Mouse (Mus musculus) heart, postnatal 25 days (tissue): ENCODE data around the gene Sh3gl1. TPM values are rescaled to one million over a fixed set of nuclear protein-coding genes. Genes with fewer than 3 reads are reported as not detected.

Experiments used
- DNase-seq: peaks from one replicate; pipeline ENCODE4 v3.0.0; 2022; ENCODE audit warnings: low spot score
- intact Hi-C: fragments of 180-260 bp; cut with DNase I; formaldehyde crosslinking; loops from one replicate; pipeline ENCODE4 v1.15.1; 2025
- total RNA-seq, 2 experiments: library from RNA; stranded (reverse); gene quantifications; 2 replicates each; pipeline ENCODE4 v1.2.3; 2021

The Sh3gl1 gene
- total RNA-seq, 2 experiments from 2014 or later, result 17.6 to 19.8 TPM

DNA sequence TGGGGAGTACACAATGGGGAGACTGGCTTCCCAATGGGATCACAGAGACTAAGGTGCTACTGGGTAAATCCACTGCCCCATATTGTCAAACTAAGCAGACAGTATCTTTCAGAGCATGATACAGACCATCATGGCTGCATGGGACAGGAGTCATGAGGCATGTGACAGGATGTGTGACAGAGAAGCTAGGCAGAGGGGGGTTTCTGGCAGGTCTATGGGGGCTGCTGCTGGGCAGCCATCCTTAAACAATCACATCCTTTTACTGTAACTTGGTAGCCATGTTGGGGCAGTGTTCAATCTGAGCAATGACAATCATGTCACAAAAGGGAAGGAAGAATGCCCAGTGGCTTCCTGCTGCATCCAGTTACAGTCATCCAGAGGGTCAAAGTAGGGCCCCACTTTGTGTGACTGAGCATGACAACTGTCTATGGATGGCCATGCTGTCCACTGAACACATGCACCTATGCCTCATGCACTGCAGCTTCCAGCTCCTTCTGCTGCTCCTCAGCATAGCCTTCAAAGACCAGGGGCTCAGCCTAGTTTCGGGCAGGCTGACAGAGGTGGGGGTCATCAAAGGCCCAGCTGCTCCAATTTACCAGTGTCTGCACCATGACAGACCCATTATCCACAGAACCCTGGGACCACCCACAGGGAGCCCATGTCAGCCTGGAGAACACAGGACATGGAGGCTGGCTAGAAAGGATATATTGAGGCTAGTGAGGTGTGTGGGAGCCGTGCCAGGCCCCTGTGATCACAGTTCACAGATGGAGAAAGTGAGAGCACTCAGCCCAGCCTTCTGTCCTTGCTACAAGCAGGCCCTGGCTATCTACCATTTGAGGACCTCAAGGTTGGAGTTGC is 14.1 kb downstream of the Sh3gl1 start:
- DNase-seq, result no peak
- intact Hi-C loops, result no loop called here

DNA sequence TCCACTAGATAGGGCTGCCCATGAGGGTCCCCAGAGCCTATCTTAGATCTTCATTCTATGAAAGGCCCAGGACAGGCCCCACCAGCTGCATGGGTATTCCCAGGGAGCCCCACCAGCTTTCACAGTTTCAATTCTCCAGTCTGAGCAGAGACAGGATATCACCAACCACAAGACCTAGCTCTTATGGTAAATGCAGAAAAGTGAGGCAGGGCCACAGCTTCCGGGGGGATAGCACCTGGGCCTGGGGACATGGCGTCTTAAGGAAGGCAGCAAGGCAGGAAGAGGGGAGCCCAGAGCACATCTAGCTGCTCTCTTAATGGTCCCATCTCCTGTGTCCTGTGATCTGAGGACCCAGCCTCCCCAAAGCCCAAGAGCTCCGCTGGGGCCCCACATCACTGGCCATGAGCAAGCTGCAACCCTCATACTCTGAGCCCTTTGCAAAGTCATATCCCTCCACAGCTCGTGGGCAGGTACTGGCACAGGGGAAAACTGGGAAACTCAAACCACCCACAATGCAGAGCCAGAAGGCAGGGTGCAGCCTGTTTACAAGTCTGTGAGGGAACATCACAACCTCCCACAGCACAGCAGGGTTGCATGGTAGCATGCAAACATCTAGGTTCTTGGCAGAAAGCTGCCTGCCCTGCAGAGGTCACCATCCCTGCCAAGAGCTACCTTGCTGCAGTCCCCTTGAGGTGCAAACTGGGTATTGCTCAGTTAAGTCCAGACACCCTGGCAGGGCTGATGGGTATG is 15.1 kb downstream of the Sh3gl1 start:
- DNase-seq, result no peak
- intact Hi-C loops, result no loop called here

DNA sequence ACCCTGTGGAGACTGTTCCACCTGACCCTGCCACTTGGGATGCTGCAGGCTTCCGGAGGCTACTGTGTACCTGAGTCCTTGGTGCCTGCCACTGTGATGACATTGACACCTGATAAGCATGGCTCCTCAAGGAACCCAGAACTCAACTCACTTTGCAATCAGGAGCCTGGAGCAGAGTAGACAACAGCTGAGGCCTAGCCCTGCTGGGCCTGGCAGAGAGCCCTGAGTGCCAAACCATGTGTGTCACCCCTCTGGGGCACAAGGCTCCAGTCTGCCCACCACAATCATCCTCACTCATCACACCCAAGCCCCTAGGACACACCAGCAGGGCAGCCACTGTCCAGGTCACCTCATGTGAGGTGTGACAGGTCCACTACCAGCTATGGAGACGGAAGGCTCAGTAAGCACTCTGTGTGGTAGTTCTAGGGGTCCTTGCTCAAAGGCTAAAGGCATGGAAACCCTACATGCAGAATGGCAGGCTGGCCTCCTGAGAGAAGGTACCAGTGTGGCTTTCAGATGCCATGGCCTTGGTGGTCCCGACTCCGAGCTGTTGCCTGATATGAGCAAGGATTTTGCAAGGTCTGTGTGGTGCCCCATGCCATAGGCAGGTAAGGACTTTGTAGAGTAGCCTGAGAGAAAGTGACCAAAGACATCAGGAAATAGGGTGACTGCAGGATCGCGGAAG is 15.9 kb downstream of the Sh3gl1 start:
- DNase-seq, result no peak
- intact Hi-C loops, result no loop called here

DNA sequence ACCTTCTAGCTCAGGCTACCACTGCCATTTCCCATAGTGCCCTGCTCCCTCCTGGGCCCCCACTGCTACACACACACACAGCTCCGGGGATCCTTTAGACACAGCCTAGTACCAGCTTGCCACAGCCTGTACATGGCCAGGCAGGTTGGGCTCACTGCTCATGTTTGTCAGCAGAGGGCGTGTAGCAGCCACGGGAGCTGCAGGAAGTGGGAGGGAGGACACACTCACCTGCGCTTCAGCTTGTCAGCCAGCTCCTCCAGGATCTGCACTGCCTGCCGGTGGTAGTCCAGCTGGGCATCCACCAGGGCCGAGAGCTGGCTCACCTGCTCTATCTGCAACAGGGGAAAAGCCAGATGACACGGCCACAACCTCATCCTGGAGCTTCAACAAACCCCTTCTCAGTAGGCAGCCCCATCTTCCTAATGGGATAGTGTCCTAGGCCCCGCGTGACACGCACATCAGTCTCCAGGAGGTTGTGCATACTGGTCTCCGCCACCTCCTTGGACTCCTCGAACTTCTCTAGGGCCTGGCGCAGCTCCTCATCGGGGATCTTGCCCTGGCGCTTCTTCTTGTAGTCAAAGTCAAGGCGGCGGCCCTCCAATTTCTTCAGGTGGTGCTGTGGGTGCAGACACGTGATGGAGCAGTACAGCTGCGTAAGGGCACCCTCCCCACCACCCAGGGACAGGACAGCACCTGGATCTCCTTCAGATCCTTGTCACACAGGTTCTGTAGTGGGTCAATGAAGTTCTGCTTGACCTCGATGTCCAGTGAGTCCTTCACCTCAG is 17.9 kb downstream of the Sh3gl1 start:
- no peak for DNase-seq
- intact Hi-C loops, result no loop called here

DNA sequence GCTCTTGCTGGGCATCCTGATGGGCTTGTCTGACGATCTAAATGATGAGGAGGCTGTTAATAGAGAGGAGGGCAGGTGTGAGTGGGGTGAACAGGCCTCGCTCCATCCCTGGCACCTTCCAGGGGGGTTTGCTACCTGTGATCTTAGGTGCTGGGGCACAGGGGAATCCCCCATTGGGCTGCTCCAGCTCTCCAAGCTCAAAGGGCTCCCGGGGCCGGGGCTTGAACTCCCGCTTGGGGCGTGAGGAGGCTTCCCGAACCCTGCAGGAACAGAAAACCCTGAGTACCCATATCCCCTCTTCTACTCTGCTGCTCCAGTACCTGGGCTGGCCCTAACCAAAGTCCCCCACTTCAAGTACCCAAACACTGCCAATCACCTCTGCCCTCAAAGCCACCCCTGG is 18.6 kb downstream of the Sh3gl1 start:
- intact Hi-C loops, result no loop called here
- no peak for DNase-seq

DNA sequence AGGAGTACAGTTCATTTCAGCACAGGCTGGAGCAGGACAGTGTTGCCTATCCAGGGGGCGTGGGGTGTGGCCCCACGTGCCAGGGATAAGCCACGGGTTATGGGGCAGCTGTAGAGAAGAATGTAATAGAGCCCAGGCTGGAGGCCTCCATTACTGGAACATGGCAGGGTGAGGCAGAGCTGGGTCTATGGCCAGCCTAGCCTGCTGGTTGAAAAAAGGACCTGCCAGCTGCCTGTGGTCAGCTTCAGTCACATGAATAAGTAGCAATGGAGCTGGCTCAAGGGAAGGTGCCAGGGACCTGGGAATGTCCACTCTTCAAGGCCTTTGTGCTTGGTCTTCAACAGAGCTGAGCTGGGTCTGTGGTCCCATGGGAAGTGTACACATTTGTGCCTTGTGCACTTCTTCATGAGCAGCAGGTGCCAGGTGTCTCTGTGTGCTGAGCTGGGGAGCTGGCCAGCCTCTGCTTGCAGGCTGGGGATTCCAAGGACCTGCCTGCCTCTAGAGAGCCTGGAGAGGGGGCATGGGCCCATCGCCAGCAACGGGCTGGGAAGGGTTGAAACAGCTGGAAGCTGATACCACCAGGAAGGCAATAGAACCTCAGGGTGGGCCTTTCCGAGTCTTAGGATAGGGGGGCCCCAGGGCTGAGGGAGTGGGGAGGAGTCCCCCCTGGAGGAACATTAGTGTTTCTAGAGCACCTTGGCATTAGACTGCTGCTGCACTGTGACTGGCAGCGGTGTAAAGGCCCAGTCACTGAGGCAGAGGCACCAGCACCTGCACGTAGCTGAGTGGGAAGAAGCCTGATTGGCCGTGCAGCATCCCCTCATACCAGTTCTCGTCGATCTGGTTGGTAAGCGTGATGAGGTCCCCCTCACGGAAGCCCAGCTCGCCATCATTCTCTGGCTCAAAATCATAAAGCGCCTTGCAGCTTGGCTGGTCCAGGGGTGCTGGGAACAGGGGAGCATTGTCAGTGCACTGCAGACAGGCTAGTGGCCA is 19.3 kb downstream of the Sh3gl1 start:
- no peak for DNase-seq
- intact Hi-C loops, result no loop called here

DNA sequence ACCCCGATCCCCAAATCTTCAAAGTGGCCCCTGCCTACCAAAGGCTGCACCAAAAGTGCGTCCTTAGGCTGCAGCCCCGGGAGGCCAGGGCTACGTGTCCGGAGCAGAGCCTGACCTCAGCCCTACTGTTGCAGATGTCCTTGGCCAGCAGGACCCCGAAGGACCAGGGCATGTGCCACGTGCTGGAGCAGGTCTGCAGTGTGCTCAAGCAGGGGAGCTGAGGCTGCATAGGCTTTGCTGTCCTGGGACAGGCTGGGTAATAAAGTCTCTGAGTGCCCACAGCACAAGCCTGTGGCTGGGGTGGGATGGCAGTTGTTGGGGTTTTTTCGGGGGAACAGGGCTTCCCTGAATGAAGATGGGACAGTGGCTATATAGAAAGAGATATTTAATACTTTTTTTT is 20.1 kb downstream of the Sh3gl1 start:
- no peak for DNase-seq
- intact Hi-C loops, result no loop called here

DNA sequence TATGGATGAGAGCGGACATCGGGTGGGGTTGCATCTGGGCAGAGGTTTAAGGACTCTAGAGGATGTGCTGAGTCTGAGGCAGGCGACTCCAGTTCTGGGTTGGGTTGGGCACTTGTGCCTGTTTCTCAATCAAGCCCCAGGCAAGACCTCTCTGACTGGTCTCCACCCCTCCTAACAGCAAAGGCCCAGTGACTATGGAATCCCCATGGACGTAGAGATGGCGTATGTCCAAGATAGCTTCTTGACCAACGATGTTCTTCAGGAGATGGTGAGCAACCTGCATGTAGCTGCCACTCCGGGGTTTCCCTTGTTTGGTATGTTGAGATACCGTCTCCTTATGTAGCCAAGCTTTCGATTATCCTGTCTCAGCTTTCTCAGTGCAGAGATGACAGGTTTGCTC is 21.1 kb downstream of the Sh3gl1 start:
- intact Hi-C loops, result no loop called here
- no peak for DNase-seq

DNA sequence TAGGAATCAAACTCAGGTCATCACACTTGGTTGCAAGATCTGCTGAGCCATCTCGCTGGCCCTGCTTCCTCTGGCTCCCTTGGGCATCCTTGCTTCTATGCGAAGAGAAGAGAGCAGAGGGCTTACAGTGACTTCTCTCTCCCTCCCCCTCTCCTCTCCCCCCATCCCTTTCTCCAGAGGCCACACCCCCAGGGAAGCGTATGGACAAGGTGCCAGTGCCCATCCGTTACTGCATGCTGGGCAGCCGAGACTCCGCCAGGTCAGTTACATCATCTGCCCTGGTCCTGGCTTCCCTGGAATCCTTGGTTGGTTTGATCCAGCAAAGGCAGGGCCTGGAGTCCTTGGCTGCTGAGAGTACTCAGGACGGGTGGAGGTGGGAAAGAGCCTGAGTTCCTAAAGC is 25.0 kb downstream of the Sh3gl1 start:
- no peak for DNase-seq
- intact Hi-C loops, result loop anchor here (1.0 to 2.0 kb wide), 2 partner anchors 24 to 35 kb away; no protein-coding TSS in a partner anchor

DNA sequence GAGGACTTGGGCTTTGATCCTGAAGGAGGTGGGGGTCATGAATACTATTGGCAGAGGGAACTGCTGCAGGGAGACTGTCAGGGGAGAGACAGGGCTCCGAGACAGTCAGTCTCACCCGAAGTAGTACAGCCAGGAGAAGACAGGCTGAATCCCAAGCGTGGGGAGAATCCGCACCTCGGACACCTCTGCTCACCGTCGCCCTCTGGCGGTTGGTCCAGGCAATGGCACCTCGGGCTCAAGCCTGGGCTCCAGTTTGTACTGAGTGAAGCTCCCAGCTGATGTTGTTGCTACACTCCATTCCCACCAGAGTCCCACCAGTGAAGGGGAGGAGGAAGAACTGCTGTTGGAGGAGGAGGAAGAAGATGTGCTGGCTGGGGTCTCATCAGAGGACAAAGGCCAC is 25.8 kb downstream of the Sh3gl1 start:
- intact Hi-C loops, result loop anchor here (1.0 to 2.0 kb wide), 3 partner anchors 25 to 52 kb away; no protein-coding TSS in a partner anchor
- no peak for DNase-seq

DNA sequence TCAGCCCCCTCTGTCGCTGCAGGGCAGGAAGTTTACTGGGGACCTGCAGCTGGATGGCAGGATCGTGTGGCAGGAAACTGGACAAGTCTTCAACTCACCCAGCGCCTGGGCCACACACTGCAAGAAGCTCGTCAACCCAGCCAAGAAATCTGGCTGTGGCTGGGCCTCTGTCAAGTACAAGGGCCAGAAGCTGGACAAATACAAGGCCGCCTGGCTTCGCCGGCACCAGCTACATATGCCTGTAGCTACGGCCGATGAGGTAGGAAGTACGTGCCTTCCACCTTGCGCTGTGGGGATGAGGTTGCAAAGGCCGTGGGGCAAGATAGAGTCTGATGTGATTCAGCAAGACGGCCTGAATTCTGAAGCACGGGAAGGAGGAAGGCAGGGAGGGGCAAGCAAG is 26.2 kb downstream of the Sh3gl1 start:
- no peak for DNase-seq
- intact Hi-C loops, result loop anchor here (1.0 to 2.0 kb wide), 2 partner anchors 33 to 52 kb away; no protein-coding TSS in a partner anchor

DNA sequence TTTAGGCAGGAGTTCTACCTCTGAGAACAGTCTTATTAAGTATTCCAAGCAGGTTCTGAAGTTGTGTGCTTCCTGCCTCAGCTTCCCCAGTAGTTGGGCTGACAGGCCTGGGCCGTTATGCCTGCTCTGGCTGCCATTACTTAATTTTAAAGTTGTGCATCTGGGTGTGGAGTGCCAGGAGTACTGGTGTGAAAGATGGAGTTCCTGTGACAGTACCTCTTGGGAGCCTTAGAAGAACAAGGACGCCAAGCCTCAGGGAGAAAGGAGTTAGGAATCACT is 26.5 kb downstream of the Sh3gl1 start:
- intact Hi-C loops, result loop anchor here (1.0 to 2.0 kb wide), 2 partner anchors 33 to 52 kb away; no protein-coding TSS in a partner anchor
- DNase-seq, result no peak

DNA sequence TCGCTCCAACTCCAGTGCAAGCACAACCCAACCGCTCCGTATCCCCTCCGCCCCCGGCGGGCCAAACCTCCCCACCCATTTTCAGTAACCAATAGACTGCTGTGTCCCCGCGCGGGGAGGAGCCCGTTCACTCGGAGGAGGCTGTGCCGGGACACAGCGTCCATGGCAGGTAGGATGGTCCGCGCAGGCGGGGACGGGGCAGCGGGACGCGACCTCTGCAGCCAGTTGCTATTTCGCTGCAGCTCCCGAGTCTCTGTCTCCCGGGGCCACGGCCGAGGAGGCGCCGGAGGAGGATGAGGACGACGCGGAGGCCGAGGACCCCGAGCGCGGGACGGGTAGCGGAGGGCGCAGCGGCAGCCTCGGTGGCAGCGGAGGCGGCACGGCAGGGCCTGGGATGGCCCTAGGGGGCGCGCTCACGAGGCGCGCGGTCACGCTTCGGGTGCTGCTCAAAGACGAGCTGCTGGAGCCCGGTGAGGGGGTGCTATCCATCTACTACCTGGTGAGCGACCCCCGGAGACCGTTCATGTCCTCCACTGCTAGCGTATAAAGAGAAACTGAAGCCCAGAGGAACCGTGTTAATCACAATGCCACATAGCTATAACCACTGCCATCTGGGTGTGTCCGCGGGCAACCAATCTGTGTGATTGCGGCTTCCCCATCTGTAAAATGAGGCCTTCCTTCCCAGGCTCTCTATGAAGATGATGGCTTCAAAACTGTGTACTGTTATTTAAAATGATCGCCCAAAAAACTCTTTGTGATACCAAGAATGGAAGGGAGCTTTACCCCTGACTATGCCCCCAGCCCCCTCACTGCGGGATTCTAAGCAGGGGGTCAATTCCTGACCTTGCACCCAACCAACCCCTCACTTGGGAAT is 27.1 kb downstream of the Sh3gl1 start:
- intact Hi-C loops, result no loop called here
- DNase-seq, result peak; percentile 88

DNA sequence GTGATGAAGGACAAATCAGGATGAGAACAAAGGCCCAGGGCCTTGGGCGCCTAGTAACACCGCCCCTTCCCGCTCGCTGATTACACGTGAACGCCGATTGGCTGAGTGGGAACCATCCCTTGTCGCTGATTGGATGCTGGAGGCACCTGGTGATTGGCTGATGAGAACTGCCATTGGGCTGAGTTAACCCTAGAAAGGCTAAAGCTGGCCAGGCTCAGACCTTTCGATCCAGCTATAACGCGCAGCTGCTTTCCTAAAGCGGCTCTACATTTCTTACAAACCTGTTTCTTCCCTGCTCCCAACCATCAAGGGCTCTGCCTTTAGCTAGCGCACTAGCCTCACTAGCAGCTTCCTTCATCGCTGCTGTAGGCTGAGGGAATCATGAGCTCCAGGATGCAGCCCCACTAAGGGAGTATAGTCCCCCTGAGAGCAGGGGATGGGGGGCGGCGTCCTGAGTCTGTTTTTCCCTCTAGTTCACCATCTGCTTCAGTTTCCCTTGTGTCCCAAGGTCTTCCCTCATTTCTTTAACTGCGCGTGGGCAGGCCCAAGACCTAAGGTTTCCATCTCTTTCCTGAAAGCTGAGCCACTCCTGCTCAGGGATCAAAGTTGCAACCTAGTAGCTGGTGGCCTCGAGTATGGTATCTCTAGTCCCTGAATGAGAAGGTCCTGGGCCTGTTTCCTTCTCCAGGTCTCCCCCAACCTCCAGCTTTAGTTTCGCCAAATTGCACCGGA is 27.9 kb downstream of the Sh3gl1 start:
- intact Hi-C loops, result no loop called here
- DNase-seq, result peak; percentile 91

DNA sequence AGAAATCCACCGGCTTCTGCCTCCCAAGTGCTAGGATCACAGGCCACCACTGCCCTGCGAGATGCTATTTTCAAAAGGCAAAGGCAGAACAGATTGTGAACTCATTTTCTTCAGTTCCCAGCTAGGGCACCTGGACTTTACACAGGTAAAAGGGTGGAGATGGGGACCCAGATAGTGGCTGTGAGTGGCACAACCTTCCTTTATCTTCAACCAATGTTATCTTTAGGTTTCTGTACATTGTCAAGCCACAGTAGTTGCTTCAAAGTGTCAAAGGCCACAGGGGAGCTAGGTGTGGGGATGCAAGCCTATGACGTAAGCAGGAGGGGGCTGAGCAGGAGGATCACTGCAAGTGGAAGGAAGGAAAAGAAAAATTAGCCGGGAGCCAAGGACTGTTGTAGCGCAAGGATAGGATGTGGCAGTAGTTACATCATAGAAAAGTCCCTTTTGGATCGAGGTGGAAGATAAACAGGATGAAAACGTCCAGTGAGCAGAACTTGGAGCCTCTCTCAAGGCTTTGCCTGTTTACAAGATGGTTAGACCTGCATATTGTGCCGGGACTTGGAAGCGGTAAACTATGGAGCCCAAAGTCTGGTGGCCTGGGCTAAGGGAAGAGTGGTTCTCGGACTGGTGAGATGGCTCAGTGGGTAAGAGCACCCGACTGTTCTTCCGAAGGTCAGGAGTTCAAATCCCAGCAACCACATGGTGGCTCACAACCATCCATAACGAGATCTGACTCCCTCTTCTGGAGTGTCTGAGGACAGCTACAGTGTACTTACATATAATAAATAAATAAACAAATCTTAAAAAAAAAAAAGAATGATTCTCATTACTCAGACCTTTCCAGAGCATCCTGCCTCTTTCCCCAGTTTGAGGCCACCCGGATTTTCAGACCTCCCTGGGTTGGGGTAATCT is 28.7 kb downstream of the Sh3gl1 start:
- intact Hi-C loops, result no loop called here
- no peak for DNase-seq

DNA sequence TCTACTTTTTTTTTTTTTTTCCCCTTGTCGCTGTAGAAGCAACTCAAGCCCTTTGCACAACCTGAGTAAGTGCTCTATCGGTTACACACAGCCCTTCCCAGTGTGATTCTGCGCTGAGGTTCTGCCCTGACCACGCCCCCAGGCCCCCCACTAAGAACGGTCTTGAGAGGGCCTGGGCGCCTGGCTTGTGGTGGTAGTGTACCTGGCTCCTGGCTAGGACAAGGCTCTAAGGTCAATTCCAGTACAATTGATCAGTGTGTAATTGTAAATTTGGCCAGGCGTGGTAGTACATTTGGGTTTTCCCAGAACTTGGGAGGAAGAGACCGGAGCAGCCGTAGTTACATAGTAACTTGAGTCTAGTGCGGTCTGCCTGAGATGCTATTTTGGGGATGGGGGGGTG is 29.5 kb downstream of the Sh3gl1 start:
- intact Hi-C loops, result no loop called here
- no peak for DNase-seq
